Mouse (Mus musculus): Measurements from ENCODE around the gene Prss46. TPM values are rescaled to one million over a fixed set of nuclear protein-coding genes. Genes with fewer than 3 reads are reported as not detected.
A peak's percentile ranks its signal among the peaks of the same experiment; 100 is the strongest.

Gene Prss46
- polyA plus RNA-seq, 1 experiment from 2014 or later, result not detected

GRCm38 (mm10) chr9:110858967-110859596 is 14.8 kb downstream of the Prss46 start:
- Histone ChIP-seq H3K4me1 (replicated peaks) (peaks cover 16% of the 10 kb centered on the region), H3K27me3 (peaks cover 25% of the 10 kb centered on the region), H3K4me2 (no peak overlapping the region), H3K36me3 (no peaks in the 10 kb centered on the region), H3K9ac (replicated peaks) (no peak overlapping the region), H3K4me3 (replicated peaks) (no peak overlapping the region), H3K27ac (no peak overlapping the region), H3K9me3 (no peaks in the 10 kb centered on the region)
- ATAC-seq (ENCODE audit: insufficient number of reproducible peaks, insufficient read depth, low FRiP score, low TSS enrichment, low read depth), result no peak
- WGBS, result 76% methylated on average over 5 of the region's 5 CpGs

- Histone ChIP-seq H3K27me3 (peaks cover 43% of the 10 kb centered on the region), H3K36me3 (no peaks in the 10 kb centered on the region), H3K9ac (replicated peaks) (no peak overlapping the region), H3K4me2 (no peak overlapping the region), H3K4me1 (replicated peaks) (peaks cover 26% of the 10 kb centered on the region), H3K4me3 (replicated peaks) (no peak overlapping the region), H3K27ac (no peak overlapping the region), H3K9me3 (no peaks in the 10 kb centered on the region)
- 19% methylated on average over 7 of the region's 7 CpGs for whole genome bisulfite sequencing
- no peak for ATAC-seq (ENCODE audit: insufficient number of reproducible peaks, insufficient read depth, low FRiP score, low TSS enrichment, low read depth)
Observed at GRCm38 (mm10) chr9:110871030-110871429, 26.7 kb downstream of the Prss46 start.

GRCm38 (mm10) chr9:110873681-110874659 is 29.7 kb downstream of the Prss46 start:
- H3K9me3 ChIP-seq, result no peaks in the 10 kb centered on the region
- ATAC-seq (ENCODE audit: insufficient number of reproducible peaks, insufficient read depth, low FRiP score, low TSS enrichment, low read depth), result peak; percentile 18; the same call in 1 of the 2 replicates
- H3K27me3 ChIP-seq, result peaks cover 61% of the 10 kb centered on the region
- peak overlapping the region; percentile 63 for H3K4me2 ChIP-seq
- H3K9ac ChIP-seq (replicated peaks), result peak overlapping the region; percentile 52; the same call in 1 of the 2 replicates
- 10% methylated on average over 40 of the region's 40 CpGs for WGBS
- H3K4me3 ChIP-seq (replicated peaks), result peak overlapping the region; percentile 32
- no peak overlapping the region for H3K27ac ChIP-seq
- peaks cover 22% of the 10 kb centered on the region for H3K4me1 ChIP-seq (replicated peaks)
- H3K36me3 ChIP-seq, result no peaks in the 10 kb centered on the region

- Histone ChIP-seq H3K27ac (no peak overlapping the region; the same call in 1 of the 2 replicates), H3K4me2 (0 out of 2 replicates have a peak overlapping the region, but pooled peaks have one; percentile 8), H3K36me3 (no peaks in the 10 kb centered on the region), H3K9ac (replicated peaks) (no peak overlapping the region), H3K27me3 (peaks cover 65% of the 10 kb centered on the region), H3K4me1 (replicated peaks) (peaks cover 28% of the 10 kb centered on the region), H3K9me3 (no peaks in the 10 kb centered on the region), H3K4me3 (replicated peaks) (no peak overlapping the region)
- peak; percentile 16; the same call in 1 of the 2 replicates for ATAC-seq (ENCODE audit: insufficient number of reproducible peaks, insufficient read depth, low FRiP score, low TSS enrichment, low read depth)
- 19% methylated on average over 3 of the region's 3 CpGs for WGBS
Observed at GRCm38 (mm10) chr9:110874660-110875191, 30.4 kb downstream of the Prss46 start.

- no peaks in the 10 kb centered on the region for H3K36me3 ChIP-seq
- H3K27ac ChIP-seq, result no peak overlapping the region
- ATAC-seq (ENCODE audit: insufficient number of reproducible peaks, insufficient read depth, low FRiP score, low TSS enrichment, low read depth), result no peak
- no peak overlapping the region for H3K4me3 ChIP-seq (replicated peaks)
- peaks cover 70% of the 10 kb centered on the region for H3K27me3 ChIP-seq
- H3K4me1 ChIP-seq (replicated peaks), result peaks cover 29% of the 10 kb centered on the region
- WGBS, result 15% methylated on average over 4 of the region's 6 CpGs
- H3K9me3 ChIP-seq, result no peaks in the 10 kb centered on the region
- H3K9ac ChIP-seq (replicated peaks), result no peak overlapping the region
- H3K4me2 ChIP-seq, result no peak overlapping the region
Observed at GRCm38 (mm10) chr9:110875288-110875695, 31.0 kb downstream of the Prss46 start.

GRCm38 (mm10) chr9:110877353-110877752 is 33.0 kb downstream of the Prss46 start:
- Histone ChIP-seq H3K27ac (no peak overlapping the region), H3K36me3 (no peaks in the 10 kb centered on the region), H3K9me3 (no peaks in the 10 kb centered on the region), H3K4me3 (replicated peaks) (no peak overlapping the region), H3K9ac (replicated peaks) (no peak overlapping the region), H3K4me1 (replicated peaks) (peaks cover 33% of the 10 kb centered on the region), H3K27me3 (peaks cover 81% of the 10 kb centered on the region), H3K4me2 (no peak overlapping the region)
- no peak for ATAC-seq (ENCODE audit: insufficient number of reproducible peaks, insufficient read depth, low FRiP score, low TSS enrichment, low read depth)
- WGBS, result 96% methylated on average over 1 of the region's 1 CpGs

- 84% methylated on average over 5 of the region's 5 CpGs for WGBS
- no peak overlapping the region for H3K9ac ChIP-seq (replicated peaks)
- H3K4me1 ChIP-seq (replicated peaks), result peaks cover 33% of the 10 kb centered on the region
- peaks cover 79% of the 10 kb centered on the region for H3K27me3 ChIP-seq
- no peak for ATAC-seq (ENCODE audit: insufficient number of reproducible peaks, insufficient read depth, low FRiP score, low TSS enrichment, low read depth)
- H3K4me2 ChIP-seq, result no peak overlapping the region
- H3K4me3 ChIP-seq (replicated peaks), result no peak overlapping the region
- H3K9me3 ChIP-seq, result no peaks in the 10 kb centered on the region
- H3K27ac ChIP-seq, result no peak overlapping the region
- no peaks in the 10 kb centered on the region for H3K36me3 ChIP-seq
Observed at GRCm38 (mm10) chr9:110877888-110878287, 33.6 kb downstream of the Prss46 start.

GRCm38 (mm10) chr9:110879191-110879920 is 35.0 kb downstream of the Prss46 start, which contains the start of gene Als2cl:
Gene Als2cl, plus strand, starts transcription at chr9:110879870.
- peak; percentile 26; the same call in 1 of the 2 replicates for ATAC-seq (ENCODE audit: insufficient number of reproducible peaks, insufficient read depth, low FRiP score, low TSS enrichment, low read depth)
- H3K27ac ChIP-seq, result 0 out of 2 replicates have a peak within 1 kb of the TSS, but pooled peaks have one; percentile 1
- H3K4me3 ChIP-seq (replicated peaks), result peak within 1 kb of the TSS; percentile 58
- peak within 1 kb of the TSS; percentile 84 for H3K4me2 ChIP-seq
- H3K9me3 ChIP-seq, result no peaks in the 10 kb centered on the region
- H3K36me3 ChIP-seq, result no peaks in the 10 kb centered on the region
- 12% methylated on average over 12 of the region's 12 CpGs for WGBS
- H3K9ac ChIP-seq (replicated peaks), result peak within 1 kb of the TSS; percentile 67
- H3K4me1 ChIP-seq (replicated peaks), result peaks cover 23% of the 10 kb centered on the region
- H3K27me3 ChIP-seq, result peaks cover 64% of the 10 kb centered on the region

- Histone ChIP-seq H3K9ac (replicated peaks) (peak within 1 kb of the TSS; percentile 67), H3K9me3 (no peaks in the 10 kb centered on the region), H3K36me3 (no peaks in the 10 kb centered on the region), H3K27me3 (peaks cover 57% of the 10 kb centered on the region), H3K4me2 (peak within 1 kb of the TSS; percentile 84), H3K4me1 (replicated peaks) (peaks cover 16% of the 10 kb centered on the region), H3K27ac (0 out of 2 replicates have a peak within 1 kb of the TSS, but pooled peaks have one; percentile 1), H3K4me3 (replicated peaks) (peak within 1 kb of the TSS; percentile 58)
- ATAC-seq (ENCODE audit: insufficient number of reproducible peaks, insufficient read depth, low FRiP score, low TSS enrichment, low read depth), result peak; percentile 70
- under 1% methylated on average over 57 of the region's 57 CpGs for WGBS
Observed at GRCm38 (mm10) chr9:110879998-110880561, 35.8 kb downstream of the Prss46 start, which contains the start of gene Tmie. Gene Tmie, minus strand, starts transcription at chr9:110880113.

GRCm38 (mm10) chr9:110880772-110881171 is 36.5 kb downstream of the Prss46 start:
- Histone ChIP-seq H3K9me3 (no peaks in the 10 kb centered on the region), H3K9ac (replicated peaks) (peak overlapping the region; percentile 67), H3K36me3 (no peaks in the 10 kb centered on the region), H3K4me3 (replicated peaks) (peak overlapping the region; percentile 58), H3K27ac (no peak overlapping the region), H3K4me1 (replicated peaks) (peaks cover 11% of the 10 kb centered on the region; the same call in 1 of the 2 replicates), H3K4me2 (peak overlapping the region; percentile 84), H3K27me3 (peaks cover 54% of the 10 kb centered on the region)
- ATAC-seq (ENCODE audit: insufficient number of reproducible peaks, insufficient read depth, low FRiP score, low TSS enrichment, low read depth), result no peak
- WGBS, result 78% methylated on average over 4 of the region's 4 CpGs

Data from limb, embryonic 12.5 days (tissue).